Mouse (Mus musculus) T-helper 17 cell (primary cell): Measurements from ENCODE around the gene Zfp839.

ENCODE experiments used
- in situ Hi-C, 2 experiments: fragments of 300-600 bp; cut with MboI, MseI; formaldehyde crosslinking; loops; 1 replicate in 1 of 2; 2 replicates in 1 of 2; pipeline ENCODE4 v1.15.1; 2025; ENCODE audit warnings: high pct_unique_total_duplicates in 2 of 2

Gene Zfp839

DNA sequence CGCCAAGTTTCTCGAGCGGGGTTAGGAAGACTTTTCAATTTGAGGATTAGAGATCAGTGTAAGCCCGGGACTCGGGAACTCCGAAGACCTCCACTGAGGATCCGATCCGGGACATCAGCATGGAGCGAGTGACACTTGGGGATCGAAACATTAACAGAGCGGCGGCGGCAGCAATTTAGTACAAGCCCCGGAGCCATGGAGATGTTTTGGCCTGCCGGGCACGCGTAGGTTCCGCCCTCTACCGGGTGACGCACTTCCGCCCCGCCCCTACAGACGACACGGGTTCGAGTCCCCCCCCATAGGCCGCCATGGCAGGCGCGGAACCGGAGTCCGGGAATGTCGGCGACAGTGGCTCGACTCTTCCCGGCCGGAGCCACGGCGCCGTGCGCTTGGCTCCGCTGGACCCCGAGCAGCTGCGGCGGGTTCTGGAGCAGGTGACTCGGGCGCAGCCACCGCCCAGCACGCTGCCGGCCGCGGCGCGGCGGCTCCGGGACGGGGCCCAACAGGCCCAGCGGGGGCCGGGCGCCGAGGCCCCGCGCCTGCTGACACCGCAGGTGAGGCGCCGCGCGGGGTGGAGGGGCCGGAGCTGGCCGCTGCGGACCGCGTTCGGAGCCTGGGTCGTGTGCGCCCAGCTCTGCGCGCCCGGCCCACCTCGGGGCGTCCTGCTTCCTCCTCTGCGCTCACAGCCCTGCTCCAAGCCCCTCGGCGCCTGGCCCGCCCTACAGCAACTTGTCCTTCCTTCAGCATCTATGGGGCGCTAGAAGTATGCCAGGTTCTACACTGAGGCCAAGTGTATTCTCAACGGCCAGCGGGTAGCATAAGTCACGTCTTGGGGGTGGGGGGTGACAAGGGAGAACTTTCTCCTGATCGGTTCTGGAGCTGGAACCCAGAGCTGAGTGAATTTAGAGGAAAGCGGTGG, at the start of gene Zfp839:
Gene Zfp839, plus strand, starts transcription at position 244 of the 919 bp plus-strand sequence.
- in situ Hi-C loops, result no loop called here

DNA sequence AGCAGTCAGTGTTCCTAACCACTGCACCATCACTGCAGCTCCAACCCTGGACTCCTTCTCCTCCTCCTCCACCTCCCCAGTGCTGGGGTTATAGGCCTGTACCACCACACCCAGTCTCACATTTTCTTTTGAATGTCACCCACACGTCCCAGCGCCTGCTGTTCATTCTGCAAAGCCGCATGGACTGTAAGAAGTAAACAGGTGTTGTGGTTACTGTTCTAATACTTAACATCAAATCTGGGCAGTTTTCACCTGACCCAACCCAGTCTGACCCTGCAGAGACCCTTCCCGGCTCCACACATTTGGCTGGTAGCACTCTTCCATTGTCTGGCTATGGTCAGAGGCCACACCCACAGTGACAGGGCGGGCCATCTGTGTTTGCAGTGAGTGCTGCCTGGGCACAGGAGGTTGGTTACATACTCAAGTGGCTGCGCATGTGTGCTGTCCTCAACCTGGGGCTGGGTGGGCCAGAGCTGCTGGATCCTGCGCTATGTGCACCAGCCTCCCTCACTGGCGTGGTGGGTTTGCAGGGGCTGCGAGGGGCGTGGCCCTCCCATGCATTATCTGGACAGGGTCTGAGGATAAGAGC, 48.1 kb upstream of the Zfp839 start:
- in situ Hi-C loops, result loop anchor here in 1 of 2 experiments (25.0 kb wide), 1 partner anchor 1040 kb away; no protein-coding TSS in a partner anchor

DNA sequence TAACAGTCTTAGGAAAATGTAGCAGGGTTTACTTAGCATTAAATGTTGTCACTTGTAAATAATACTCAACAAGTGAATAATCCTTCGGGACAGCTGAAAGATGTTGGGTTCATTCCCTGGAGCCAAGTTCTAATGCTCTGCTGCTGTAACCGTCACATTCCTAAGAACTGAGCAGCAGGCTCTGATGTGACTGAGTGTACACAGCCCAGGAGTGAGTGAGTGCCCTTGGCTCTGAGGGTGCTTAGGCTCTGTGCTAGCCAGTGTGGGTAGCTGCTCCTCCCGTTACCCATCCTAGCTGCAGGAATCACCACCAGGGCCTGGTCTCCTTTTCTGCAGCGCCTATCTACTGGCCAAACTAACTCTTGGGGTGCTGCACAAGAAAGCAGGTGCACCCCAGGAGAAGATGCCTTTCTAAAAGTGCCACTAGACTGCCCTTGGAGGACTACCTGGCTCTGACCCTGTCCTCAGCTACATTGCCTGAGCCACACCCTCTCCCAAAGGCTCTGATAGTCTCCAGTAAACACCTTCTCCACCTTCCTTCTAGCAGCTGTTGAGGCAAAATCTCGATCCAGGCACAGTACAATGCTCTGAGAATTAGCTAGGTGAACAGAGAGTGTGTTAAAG, 47.3 kb upstream of the Zfp839 start:
- in situ Hi-C loops, result loop anchor here in 1 of 2 experiments (25.0 kb wide), 1 partner anchor 1040 kb away; no protein-coding TSS in a partner anchor

DNA sequence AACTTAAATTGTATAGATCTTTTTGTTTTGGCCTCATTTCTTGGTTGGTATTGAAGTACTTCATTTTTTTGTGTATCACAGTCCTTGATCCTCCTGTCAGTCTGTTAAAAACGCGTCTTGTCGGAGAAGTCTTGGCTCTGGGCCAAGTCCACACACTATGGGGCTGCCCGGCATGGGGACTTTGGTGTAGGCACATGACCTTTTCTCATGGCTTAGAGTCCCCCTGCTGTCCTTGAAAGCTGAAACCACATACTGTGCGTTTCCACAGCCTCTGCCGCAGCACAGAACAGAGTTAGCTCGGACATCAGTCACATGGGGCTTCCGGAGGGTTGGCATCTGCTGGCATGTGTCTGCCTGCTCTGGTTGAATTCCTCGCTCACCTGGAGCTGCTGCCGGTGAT, 45.8 kb upstream of the Zfp839 start:
- in situ Hi-C loops, result loop anchor here in 1 of 2 experiments (25.0 kb wide), 1 partner anchor 1042 kb away; no protein-coding TSS in a partner anchor

DNA sequence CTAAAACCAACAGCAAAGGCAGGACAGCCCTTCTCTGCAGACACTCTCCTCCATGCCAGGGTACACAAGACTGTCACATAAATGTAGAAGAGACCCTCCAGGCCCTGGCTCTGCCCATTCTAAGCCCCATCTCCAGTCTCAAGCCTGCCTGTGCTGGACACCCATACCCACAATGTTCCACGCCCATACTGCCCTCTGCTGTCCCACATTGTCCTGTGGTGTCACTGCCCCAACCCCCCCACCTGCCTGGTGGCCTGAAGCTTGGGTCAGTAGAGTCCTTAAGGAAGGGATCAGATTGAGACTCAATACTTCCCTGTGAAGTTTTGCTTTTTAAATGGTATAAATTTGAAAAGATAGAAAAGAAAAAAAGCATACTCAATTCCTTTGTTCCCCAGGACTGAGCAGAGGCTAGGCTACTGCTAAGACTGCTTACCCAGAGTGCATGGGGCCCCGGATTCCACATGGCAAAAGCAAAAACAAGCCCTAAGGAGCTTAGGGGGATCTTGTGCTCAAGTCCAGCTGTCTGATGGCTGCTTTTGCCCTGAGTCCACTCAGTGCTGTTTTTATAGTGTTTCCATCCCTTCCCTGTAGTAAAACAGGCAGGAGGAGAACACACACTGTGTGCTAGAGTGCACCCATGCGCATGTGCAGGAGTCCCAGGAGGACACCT, 43.6 kb upstream of the Zfp839 start:
- in situ Hi-C loops, result loop anchor here in 1 of 2 experiments (25.0 kb wide), 1 partner anchor 1044 kb away; no protein-coding TSS in a partner anchor

DNA sequence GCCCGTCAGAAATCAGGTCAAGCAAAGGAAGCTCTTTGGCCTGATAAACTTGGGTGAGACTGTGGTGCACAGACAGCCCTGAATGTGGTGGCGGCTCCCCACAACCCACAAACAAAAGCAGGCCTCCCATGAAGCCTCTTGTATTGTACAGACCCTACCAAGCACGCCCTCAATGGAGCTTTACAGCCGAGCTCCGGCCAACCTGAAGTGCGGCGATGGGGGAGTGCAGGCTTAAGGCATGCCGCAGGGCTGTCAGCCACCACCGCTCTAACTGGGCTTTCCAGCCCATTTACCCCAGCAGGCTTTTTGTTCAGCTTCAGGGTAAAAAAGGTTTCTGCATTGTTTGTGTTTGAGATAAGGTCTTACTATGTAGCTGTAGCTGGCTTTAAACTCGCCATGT, 41.6 kb upstream of the Zfp839 start:
- in situ Hi-C loops, result loop anchor here in 1 of 2 experiments (25.0 kb wide), 1 partner anchor 1046 kb away; no protein-coding TSS in a partner anchor

DNA sequence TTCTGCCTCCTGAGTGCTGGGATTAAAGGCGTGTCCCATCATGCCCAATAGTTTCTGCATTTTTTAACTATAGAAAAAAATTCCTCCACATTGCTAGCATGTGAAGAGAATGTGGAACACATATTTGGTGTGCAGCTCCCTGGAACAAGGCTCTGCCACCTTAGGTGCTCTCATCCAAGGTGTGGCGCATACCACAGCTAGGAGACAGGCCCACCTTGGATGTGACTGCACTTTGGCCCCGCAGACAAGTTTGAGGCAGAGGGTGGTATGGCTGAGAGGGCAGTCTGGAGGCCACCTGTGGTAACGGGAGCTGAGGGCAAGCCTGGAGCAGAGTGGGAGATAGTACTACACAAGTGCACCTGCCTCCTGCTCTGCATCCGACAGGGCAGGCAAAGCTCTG, 41.2 kb upstream of the Zfp839 start:
- in situ Hi-C loops, result loop anchor here in 1 of 2 experiments (25.0 kb wide), 1 partner anchor 1047 kb away; no protein-coding TSS in a partner anchor

DNA sequence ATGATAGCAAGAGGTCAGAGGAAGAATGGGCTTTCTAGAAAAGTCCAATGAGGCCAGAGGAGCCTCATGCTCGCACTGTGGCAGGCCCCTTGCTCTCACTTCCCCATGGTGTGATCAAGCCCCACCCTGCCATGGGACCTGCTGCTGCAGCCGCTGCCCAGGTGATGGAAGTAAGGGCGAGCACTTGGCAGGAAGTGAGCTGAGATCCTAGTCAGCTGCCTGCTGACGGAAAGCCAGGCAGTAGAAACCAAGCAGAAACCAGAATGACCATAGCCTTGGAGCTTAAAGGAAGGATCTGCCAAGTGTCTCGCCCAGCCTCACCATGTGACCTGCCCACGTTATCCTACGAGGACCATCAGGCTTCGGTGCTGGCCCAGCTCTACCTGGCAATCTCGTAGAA, 36.9 kb upstream of the Zfp839 start:
- in situ Hi-C loops, result loop anchor here in 1 of 2 experiments (10.0 to 25.0 kb wide), 2 partner anchors 1051 to 1442 kb away; no protein-coding TSS in a partner anchor

DNA sequence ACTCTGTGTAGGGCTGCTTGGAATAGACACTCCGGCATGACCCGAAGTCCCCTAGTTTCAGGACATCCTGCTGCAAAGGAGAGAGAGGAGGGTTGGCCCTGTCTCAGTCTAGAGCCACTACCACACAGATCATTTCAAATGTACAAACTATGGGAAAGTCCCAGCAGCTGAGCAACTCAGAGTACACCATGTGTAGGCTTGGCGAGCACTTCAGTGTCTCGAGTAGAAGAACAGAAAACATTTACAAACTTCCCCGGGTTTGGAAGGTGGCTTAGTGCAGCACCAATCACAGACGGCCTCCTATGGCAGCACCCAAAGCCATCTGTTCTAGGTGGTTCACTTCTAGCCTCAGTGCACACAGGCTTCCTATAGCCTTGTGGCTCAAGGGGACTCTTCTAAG, 36.4 kb upstream of the Zfp839 start:
- in situ Hi-C loops, result loop anchor here in 1 of 2 experiments (10.0 to 25.0 kb wide), 2 partner anchors 1051 to 1441 kb away; no protein-coding TSS in a partner anchor

DNA sequence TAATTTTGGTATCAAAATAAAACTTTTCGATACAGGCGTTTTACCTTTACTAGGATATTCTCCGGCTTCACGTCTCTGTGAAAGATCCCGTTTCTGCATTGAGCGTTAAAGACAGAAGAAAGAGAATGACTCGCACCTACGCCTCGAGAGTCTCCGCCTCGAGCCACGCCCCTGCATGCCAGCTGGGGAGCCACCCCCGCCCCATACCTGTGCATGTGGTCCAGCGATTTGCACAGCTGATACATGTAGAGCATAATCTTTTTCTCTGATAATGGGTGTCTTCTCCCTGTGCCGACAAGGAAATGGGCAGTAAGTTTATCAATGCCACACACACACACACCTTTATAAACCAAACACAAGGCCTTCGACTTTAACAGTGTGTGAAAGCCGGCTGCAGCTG, 35.1 kb upstream of the Zfp839 start:
- in situ Hi-C loops, result loop anchor here in 1 of 2 experiments (5.0 to 25.0 kb wide), 3 partner anchors 1053 to 1440 kb away; no protein-coding TSS in a partner anchor

DNA sequence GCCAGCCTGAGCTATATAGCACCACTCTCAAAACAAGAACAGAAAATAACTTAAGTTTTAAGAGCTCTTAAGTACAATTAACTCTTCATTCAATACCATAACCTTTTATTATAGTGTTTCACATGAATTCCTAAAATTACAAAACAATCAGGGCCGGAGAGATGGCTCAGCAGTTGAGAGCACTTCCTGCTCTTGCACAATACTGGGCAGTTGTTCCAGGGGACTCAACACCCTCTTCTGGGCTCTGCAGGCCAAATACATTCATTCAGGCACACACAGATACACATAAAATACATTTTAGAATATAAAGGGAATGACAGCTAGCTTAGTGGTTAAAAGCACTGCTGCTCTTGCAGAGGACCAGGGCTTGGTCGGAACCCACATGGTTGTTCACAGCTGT, 33.2 kb upstream of the Zfp839 start:
- in situ Hi-C loops, result loop anchor here in 1 of 2 experiments (5.0 to 25.0 kb wide), 3 partner anchors 1055 to 1438 kb away; no protein-coding TSS in a partner anchor

DNA sequence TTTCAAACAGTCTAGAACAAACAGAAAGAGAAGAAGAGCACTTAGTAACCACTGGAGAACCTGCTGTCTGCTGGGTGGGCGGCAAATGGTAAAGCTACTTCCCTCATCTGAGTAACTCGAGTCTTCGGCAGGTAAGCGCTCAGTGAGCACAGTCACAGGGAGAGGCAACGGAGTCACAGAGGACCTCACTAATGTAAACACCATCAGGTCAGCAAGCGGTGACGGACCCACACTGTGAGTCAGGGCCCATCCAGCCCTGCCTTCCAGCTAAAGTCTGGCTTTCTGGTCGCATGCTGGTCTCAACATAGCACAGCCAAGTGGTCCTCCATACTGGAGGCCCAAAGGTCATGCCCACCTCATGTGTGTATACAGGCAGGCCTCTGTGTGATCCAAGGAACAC, 30.7 kb upstream of the Zfp839 start:
- in situ Hi-C loops, result loop anchor here in 1 of 2 experiments (5.0 to 25.0 kb wide), 3 partner anchors 1057 to 1435 kb away; no protein-coding TSS in a partner anchor

DNA sequence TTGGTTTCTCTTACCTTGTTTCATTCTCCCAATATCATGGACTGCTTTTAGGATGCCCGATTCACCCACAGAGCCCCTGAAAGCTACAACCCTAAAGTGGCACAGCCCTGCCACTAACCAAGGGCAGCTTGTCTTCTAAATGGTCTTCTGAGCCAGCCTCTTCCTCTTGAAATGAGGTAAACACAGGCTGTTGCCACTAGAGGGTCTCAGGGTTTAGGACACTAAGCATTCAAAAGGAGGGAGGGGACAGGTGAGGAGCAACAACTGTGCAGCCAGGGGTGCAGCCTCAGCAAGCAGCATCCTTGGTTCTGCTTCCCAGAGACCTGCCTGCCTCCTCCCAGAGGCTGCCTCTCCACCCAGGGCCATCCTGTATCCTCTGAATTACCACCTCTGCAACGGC, 28.3 kb upstream of the Zfp839 start:
- in situ Hi-C loops, result loop anchor here in 1 of 2 experiments (25.0 kb wide), 1 partner anchor 1059 kb away; no protein-coding TSS in a partner anchor

DNA sequence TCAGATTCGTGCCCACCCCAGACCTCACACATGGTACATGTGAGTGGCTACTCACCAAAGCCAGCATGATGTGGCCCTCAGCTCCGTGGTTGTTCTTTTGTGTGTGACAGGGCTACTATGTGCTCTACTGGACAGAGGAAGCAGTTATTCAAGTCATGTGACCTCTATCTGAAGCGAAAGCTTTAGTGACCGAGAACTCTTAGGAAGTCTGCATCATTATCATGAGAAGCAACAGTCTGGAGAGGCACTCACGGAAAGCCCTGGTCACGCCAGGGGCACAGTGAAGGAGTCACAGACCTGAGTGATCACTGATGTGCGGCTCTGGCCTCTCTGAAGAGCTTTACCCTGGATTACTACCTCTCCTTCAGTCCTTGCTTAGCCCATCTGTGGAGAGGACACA, 27.7 kb upstream of the Zfp839 start:
- in situ Hi-C loops, result loop anchor here in 1 of 2 experiments (25.0 kb wide), 1 partner anchor 1060 kb away; no protein-coding TSS in a partner anchor

DNA sequence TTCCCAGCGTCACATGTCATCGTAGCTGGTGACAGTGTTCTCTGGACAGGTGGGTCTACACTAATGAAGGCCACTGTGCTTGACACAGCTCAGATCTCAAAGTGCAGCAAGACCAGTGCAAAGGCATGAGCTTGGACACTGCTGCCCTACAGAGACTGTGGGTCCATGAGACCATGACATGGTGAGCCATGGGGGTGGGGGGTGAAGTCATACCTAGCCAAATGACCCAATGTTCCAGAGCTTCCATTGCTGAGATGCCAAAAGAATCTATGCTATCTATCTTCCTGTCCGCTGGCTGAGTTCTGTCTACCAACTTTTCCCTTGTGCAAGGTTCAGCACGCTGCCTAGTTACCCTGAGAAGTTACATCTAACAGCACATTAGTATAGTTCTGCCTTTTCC, 21.1 kb upstream of the Zfp839 start:
- in situ Hi-C loops, result no loop called here

DNA sequence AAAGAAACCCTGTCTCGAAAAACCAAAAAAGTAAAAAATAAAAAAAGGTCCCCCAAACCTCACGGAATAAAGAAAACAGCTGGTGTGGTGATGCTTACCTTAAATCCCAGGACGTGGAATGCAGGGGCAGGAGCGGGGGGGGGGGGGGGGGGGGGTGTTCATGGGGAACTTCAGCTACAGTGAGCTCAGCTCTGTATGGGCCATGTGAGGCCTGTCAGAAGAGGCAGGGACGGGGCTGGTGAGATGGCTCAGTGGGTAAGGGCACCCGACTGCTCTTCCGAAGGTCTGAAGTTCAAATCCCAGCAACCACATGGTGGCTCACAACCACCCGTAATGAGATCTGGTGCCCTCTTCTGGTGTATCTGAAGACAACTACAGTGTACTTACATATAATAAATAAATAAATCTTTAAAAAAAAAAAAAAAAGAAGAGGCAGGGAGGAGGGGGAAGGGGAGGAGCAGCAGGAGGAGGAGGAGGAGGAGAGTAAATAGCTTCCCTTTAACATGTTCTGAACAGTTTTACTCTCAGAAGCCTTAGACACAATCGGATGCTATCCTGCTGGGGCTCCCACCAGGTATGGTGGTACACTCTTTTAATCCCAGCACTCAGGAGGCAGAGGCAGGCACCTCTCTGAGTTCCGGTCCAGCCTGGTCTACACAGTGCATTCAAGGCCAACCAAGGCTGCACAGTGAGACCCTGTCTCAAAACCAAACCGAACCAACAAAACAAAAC, 19.6 kb upstream of the Zfp839 start:
- in situ Hi-C loops, result loop anchor here in 1 of 2 experiments (5.0 kb wide), 1 partner anchor 123 kb away; no protein-coding TSS in a partner anchor

DNA sequence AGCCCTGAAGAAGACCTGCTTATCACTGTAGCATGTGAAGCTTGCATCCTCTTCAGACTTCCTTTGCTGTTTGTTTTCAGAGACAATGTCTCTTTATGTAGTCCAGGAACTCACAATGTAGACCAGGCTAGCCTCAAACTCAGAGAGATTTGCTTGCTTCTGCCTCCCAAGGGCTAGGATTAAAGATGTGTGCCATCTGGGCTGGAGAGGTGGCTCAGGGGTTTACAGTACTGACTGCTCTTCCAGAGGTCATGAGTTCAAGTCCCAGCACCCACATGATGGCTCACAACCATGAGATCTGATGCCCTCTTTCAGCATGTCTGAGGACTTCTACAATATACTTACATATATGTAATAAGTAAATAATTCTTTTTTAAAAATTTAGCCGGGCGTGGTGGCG, 14.9 kb upstream of the Zfp839 start:
- in situ Hi-C loops, result loop anchor here in 1 of 2 experiments (5.0 kb wide), 1 partner anchor 413 kb away; no protein-coding TSS in a partner anchor

DNA sequence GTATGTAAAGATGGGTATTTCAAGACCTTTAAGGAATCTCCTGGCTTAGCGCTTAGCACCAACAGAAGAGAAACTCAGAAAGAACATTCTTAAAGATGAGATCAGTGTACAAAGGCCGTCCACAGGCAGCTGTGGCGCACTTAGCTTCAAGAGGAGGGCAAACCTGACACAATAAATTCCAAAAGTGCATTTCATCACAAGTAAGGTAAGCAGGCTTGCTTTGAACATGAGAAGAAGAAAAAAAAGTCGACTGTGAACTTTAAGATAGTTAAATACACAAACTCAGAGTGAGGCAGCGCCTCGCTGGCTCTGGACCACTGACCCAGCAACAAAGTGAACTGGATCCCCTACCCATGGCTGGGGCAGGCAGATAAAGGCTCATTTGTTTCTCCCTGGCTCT, 13.3 kb upstream of the Zfp839 start:
- in situ Hi-C loops, result loop anchor here in 1 of 2 experiments (5.0 kb wide), 1 partner anchor 414 kb away; no protein-coding TSS in a partner anchor

DNA sequence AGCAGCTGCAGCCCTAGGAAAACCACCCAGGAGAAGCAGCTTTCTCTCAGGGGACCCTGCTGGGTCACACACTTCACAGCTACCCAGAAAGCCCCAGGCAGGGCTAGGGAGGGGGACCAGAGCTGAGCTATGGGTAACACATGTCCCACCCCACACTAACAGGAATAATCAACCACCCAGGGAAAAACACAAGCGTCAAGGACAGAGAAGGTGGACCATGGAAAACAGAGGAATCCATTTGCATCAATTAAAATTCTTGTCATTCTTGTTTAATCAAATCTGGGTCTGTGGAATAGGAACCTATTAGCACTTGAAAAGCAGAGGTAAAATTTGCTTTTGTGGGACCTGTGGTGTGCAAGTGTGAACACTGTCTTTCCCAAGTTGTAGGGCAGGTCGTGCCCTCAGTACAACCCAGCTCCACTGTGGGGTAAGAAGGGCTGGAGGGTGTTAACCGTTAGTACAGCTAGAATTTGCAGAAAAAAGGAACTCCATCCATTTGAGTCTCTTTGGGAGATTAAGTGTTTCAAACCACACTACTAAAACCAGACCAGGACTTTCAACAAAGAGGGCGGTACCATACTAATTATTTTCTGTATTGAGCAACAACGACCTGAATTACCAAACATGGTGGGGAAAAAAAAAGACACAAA, 12.7 kb upstream of the Zfp839 start:
- in situ Hi-C loops, result loop anchor here in 1 of 2 experiments (5.0 kb wide), 1 partner anchor 415 kb away; no protein-coding TSS in a partner anchor
